Mouse (Mus musculus) ovary, postnatal 14 days (tissue): ENCODE results near the gene Dpy19l3.

Experiments used
- DNase-seq: peaks from one replicate; pipeline ENCODE4 v3.0.0; 2022; ENCODE audit warnings: low spot score

Dpy19l3 gene

GRCm38 (mm10) chr7:35688781-35689349 is 65.4 kb downstream of the Dpy19l3 start:
- no peak for DNase-seq

- no peak for DNase-seq
Observed at GRCm38 (mm10) chr7:35688276-35688675, 66.0 kb downstream of the Dpy19l3 start.

- no peak for DNase-seq
Observed at GRCm38 (mm10) chr7:35687229-35687628, 67.0 kb downstream of the Dpy19l3 start.

- DNase-seq, result peak; percentile 46
Observed at GRCm38 (mm10) chr7:35686756-35687155, 67.5 kb downstream of the Dpy19l3 start.

GRCm38 (mm10) chr7:35686216-35686615 is 68.0 kb downstream of the Dpy19l3 start:
- no peak for DNase-seq

- DNase-seq, result no peak
Observed at GRCm38 (mm10) chr7:35683409-35684122, 70.7 kb downstream of the Dpy19l3 start.

GRCm38 (mm10) chr7:35681559-35681958 is 72.7 kb downstream of the Dpy19l3 start:
- DNase-seq, result no peak

GRCm38 (mm10) chr7:35678976-35679375 is 75.3 kb downstream of the Dpy19l3 start:
- DNase-seq, result no peak

- DNase-seq, result no peak
Observed at GRCm38 (mm10) chr7:35668066-35669041, 85.9 kb downstream of the Dpy19l3 start.

- no peak for DNase-seq
Observed at GRCm38 (mm10) chr7:35663790-35664376, 90.4 kb downstream of the Dpy19l3 start.

- peak; percentile 19 for DNase-seq
Observed at GRCm38 (mm10) chr7:35659173-35659572, 95.1 kb downstream of the Dpy19l3 start.

GRCm38 (mm10) chr7:35657829-35658228 is 96.4 kb downstream of the Dpy19l3 start:
- no peak for DNase-seq

GRCm38 (mm10) chr7:35651583-35652270 is 102.5 kb downstream of the Dpy19l3 start:
- no peak for DNase-seq

- no peak for DNase-seq
Observed at GRCm38 (mm10) chr7:35650716-35651410, 103.4 kb downstream of the Dpy19l3 start.

GRCm38 (mm10) chr7:35649071-35649470 is 105.2 kb downstream of the Dpy19l3 start:
- DNase-seq, result peak; percentile 31

GRCm38 (mm10) chr7:35648239-35649069 is 105.8 kb downstream of the Dpy19l3 start:
- DNase-seq, result no peak

- DNase-seq, result peak; percentile 99
Observed at GRCm38 (mm10) chr7:35647101-35647698, 107.1 kb downstream of the Dpy19l3 start, which contains the start of gene Pdcd5. Gene Pdcd5, minus strand, starts transcription at chr7:35647521.

- no peak for DNase-seq
Observed at GRCm38 (mm10) chr7:35646317-35647081, 107.8 kb downstream of the Dpy19l3 start.

GRCm38 (mm10) chr7:35640072-35640471 is 114.2 kb downstream of the Dpy19l3 start:
- no peak for DNase-seq
